Mouse (Mus musculus) ES-Bruce4 (cell line): ENCODE measurements around the gene Tmprss6.

Source experiments
- CTCF ChIP-seq: IDR thresholded peaks from one replicate; pipeline ENCODE4 v1.8.1; 2011; ENCODE audit warnings: low read depth, low read length
- POLR2A ChIP-seq: IDR thresholded peaks from one replicate; pipeline ENCODE4 v1.8.1; 2011; ENCODE audit warnings: low read length; ENCODE audit not compliant: insufficient read depth

DNA sequence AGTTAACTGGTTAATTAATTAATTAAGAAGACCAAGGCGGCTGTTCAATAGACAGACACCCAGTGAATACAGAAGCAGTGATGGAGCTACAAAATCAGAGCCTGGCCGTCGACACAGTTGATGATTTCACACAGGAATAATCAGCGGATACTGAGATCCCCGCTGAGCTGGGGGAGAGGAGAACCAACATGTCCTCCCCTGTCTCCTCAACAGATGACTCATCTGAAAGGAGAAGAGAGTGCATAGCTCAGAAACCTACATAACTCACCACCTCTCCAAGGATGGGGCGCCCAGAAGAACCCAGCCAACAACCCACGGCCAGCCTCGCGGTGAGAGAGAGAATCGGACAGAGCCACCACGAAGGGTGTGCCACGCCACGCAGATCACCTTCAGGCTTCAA is 48.0 kb downstream of the Tmprss6 start:
- TF ChIP-seq POLR2A (no peak), CTCF (no peak)
